Mouse (Mus musculus) heart, postnatal 0 days (tissue): ENCODE data around the gene St14. TPM values are rescaled to one million over a fixed set of nuclear protein-coding genes. Genes with fewer than 3 reads are reported as not detected.
A peak's percentile ranks its signal among the peaks of the same experiment; 100 is the strongest.

ENCODE experiments used
- ATAC-seq: fragments of 200-750 bp; cut with Nextera tagmentation; 2 replicates; pipeline ENCODE4 v1.8.0; 2017; ENCODE audit warnings: low read depth, moderate number of reproducible peaks, moderate library complexity; ENCODE audit not compliant: insufficient read depth
- DNase-seq: peaks from one replicate; pipeline ENCODE4 v3.0.0-alpha.2; 2016; ENCODE audit warnings: low spot score
- H3K27ac ChIP-seq: fragments of 300-500 bp; sonication (generic); 2 replicates; pipeline ENCODE4 v1.5.1; 2014; ENCODE audit warnings: low read depth, mild to moderate bottlenecking
- H3K27me3 ChIP-seq: fragments of 300-500 bp; sonication (generic); 2 replicates; pipeline ENCODE4 v1.6.1; 2014; ENCODE audit warnings: low read length, mixed read lengths; ENCODE audit not compliant: control insufficient read depth, insufficient read depth
- H3K36me3 ChIP-seq: fragments of 300-500 bp; sonication (generic); replicated peaks from 2 replicates; pipeline ENCODE4 v1.6.1; 2014; ENCODE audit warnings: low read length, mixed read lengths; ENCODE audit not compliant: control insufficient read depth, insufficient read depth
- H3K4me1 ChIP-seq: fragments of 300-500 bp; sonication (generic); 2 replicates; pipeline ENCODE4 v1.6.1; 2014; ENCODE audit warnings: antibody characterized with exemption; ENCODE audit not compliant: control insufficient read depth, insufficient read depth
- H3K4me2 ChIP-seq: fragments of 300-500 bp; sonication (generic); 2 replicates; pipeline ENCODE4 v1.6.1; 2014; ENCODE audit warnings: low read depth, mild to moderate bottlenecking, low read length, moderate library complexity
- H3K4me3 ChIP-seq: fragments of 300-500 bp; sonication (generic); 2 replicates; pipeline ENCODE4 v1.5.1; 2014; ENCODE audit warnings: low read depth, low read length
- H3K9ac ChIP-seq: fragments of 300-500 bp; sonication (generic); replicated peaks from 2 replicates; pipeline ENCODE4 v1.6.1; 2014; ENCODE audit warnings: low read depth, low read length, mixed read lengths
- H3K9me3 ChIP-seq: fragments of 300-500 bp; sonication (generic); replicated peaks from 2 replicates; pipeline ENCODE4 v1.6.1; 2016; ENCODE audit warnings: low read length; ENCODE audit not compliant: control insufficient read depth
- CTCF ChIP-seq: IDR thresholded peaks from 2 replicates; pipeline ENCODE4 v1.5.1; 2016; ENCODE audit warnings: antibody characterized with exemption, control low read depth, low read depth
- EP300 ChIP-seq: IDR thresholded peaks from 2 replicates; pipeline ENCODE4 v1.6.1; 2016; ENCODE audit warnings: antibody characterized with exemption, low read depth
- WGBS: fragments of 180-500 bp; shearing (Covaris S2); extraction: QIAGEN DNeasy Blood & Tissue Kit; methylation state at CpG from one replicate; pipeline ENCODE4 v1.1.7; 2014; 5-methylcytosine and 5-hydroxymethylcytosine counted together
- polyA plus RNA-seq: library from polyadenylated mRNA; unstranded; fragments of >200 nt; fragmentation: Nextera tagmentation; extraction: Ambion mirVana; gene quantifications from 2 replicates; pipeline ENCODE4 v1.2.1, GENCODE M21; 2015
- total RNA-seq: library from RNA; depleted of rRNA; stranded (reverse); fragments of >200 nt; gene quantifications from 2 replicates; pipeline ENCODE4 v1.2.3, GENCODE M21; 2014; ENCODE audit warnings: low replicate concordance

The St14 gene
- total and polyA plus RNA-seq, 2 experiments from 2014 or later: 0.23 to 3.3 TPM

- Histone ChIP-seq H3K4me2 (no peak overlapping the region), H3K27ac (no peak overlapping the region), H3K36me3 (no peaks in the 10 kb centered on the region), H3K9ac (no peak overlapping the region), H3K4me1 (no peaks in the 10 kb centered on the region), H3K27me3 (peaks cover 16% of the 10 kb centered on the region; the same call in 1 of the 2 replicates), H3K9me3 (no peaks in the 10 kb centered on the region), H3K4me3 (no peak overlapping the region)
- no peak for DNase-seq
- no peak for TF ChIP-seq EP300
- no peak for TF ChIP-seq CTCF
- WGBS: 72% methylated on average over 6 of the region's 6 CpGs
- ATAC-seq: no peak
Observed at GRCm38 (mm10) chr9:31082771-31083170, 48.9 kb downstream of the St14 start.

- Histone ChIP-seq H3K9me3 (no peaks in the 10 kb centered on the region), H3K9ac (no peak overlapping the region)
- peak; percentile 80 for DNase-seq
Observed at GRCm38 (mm10) chr9:31082054-31082666, 49.5 kb downstream of the St14 start.

GRCm38 (mm10) chr9:31080726-31081125 is 50.9 kb downstream of the St14 start:
- H3K4me3 ChIP-seq: no peak overlapping the region
- H3K4me2 ChIP-seq: no peak overlapping the region
- H3K4me1 ChIP-seq: no peaks in the 10 kb centered on the region
- H3K27ac ChIP-seq: no peak overlapping the region
- H3K9me3 ChIP-seq: no peaks in the 10 kb centered on the region
- no peak overlapping the region for H3K9ac ChIP-seq
- TF ChIP-seq EP300: no peak
- TF ChIP-seq CTCF: no peak
- WGBS: 67% methylated on average over 6 of the region's 6 CpGs
- ATAC-seq: no peak
- H3K27me3 ChIP-seq: 0 out of 2 replicates have a peak, but pooled peaks cover 3% of the 10 kb centered on the region
- no peaks in the 10 kb centered on the region for H3K36me3 ChIP-seq
- DNase-seq: no peak

More at GRCm38 (mm10) chr9:31082054-31082666, 49.5 kb downstream of the St14 start:
- WGBS: 10% methylated on average over 15 of the region's 15 CpGs
- H3K4me1 ChIP-seq: no peaks in the 10 kb centered on the region
- no peak overlapping the region for H3K27ac ChIP-seq
- H3K36me3 ChIP-seq: no peaks in the 10 kb centered on the region
- ATAC-seq: peak; percentile 40; the same call in 1 of the 2 replicates
- H3K27me3 ChIP-seq: peaks cover 12% of the 10 kb centered on the region; the same call in 1 of the 2 replicates
- TF ChIP-seq EP300: no peak
- TF ChIP-seq CTCF: peak; percentile 82
- no peak overlapping the region for H3K4me3 ChIP-seq
- no peak overlapping the region for H3K4me2 ChIP-seq

GRCm38 (mm10) chr9:31074836-31075235 is 56.8 kb downstream of the St14 start:
- ATAC-seq (no peak), DNase-seq (no peak)
- TF ChIP-seq CTCF: no peak
- no peak for TF ChIP-seq EP300
- no peaks in the 10 kb centered on the region for H3K9me3 ChIP-seq
- H3K27me3 ChIP-seq: no peaks in the 10 kb centered on the region
- H3K9ac ChIP-seq: no peak overlapping the region
- H3K4me1 ChIP-seq: no peaks in the 10 kb centered on the region
- WGBS: 77% methylated on average over 10 of the region's 10 CpGs
- 0 out of 2 replicates have a peak, but pooled peaks cover 10% of the 10 kb centered on the region for H3K36me3 ChIP-seq
- H3K27ac ChIP-seq: no peak overlapping the region
- no peak overlapping the region for H3K4me2 ChIP-seq
- H3K4me3 ChIP-seq: no peak overlapping the region

- no peak for TF ChIP-seq EP300
- TF ChIP-seq CTCF: no peak
- no peak overlapping the region for H3K9ac ChIP-seq
- H3K4me3 ChIP-seq: no peak overlapping the region
- no peak for DNase-seq
- 74% methylated on average over 7 of the region's 7 CpGs for WGBS
- H3K36me3 ChIP-seq: peaks cover 19% of the 10 kb centered on the region
- H3K4me2 ChIP-seq: no peak overlapping the region
- no peak for ATAC-seq
- H3K27ac ChIP-seq: no peak overlapping the region
- no peaks in the 10 kb centered on the region for H3K4me1 ChIP-seq
- no peaks in the 10 kb centered on the region for H3K9me3 ChIP-seq
- H3K27me3 ChIP-seq: no peaks in the 10 kb centered on the region
Observed at GRCm38 (mm10) chr9:31073797-31074196, 57.9 kb downstream of the St14 start.

- DNase-seq: no peak
- peaks cover 24% of the 10 kb centered on the region for H3K36me3 ChIP-seq
- no peak overlapping the region for H3K27ac ChIP-seq
- no peak overlapping the region for H3K4me2 ChIP-seq
- no peak overlapping the region for H3K4me3 ChIP-seq
- no peak for TF ChIP-seq CTCF
- TF ChIP-seq EP300: no peak
- no peaks in the 10 kb centered on the region for H3K9me3 ChIP-seq
- ATAC-seq: no peak
- 88% methylated on average over 5 of the region's 5 CpGs for WGBS
- no peak overlapping the region for H3K9ac ChIP-seq
- no peaks in the 10 kb centered on the region for H3K27me3 ChIP-seq
- H3K4me1 ChIP-seq: no peaks in the 10 kb centered on the region
Observed at GRCm38 (mm10) chr9:31072256-31072655, 59.4 kb downstream of the St14 start.
